Mouse (Mus musculus) forebrain, embryonic 11.5 days (tissue): ENCODE results near the gene Alyref2. TPM values are rescaled to one million over a fixed set of nuclear protein-coding genes. Genes with fewer than 3 reads are reported as not detected.
A peak's percentile ranks its signal among the peaks of the same experiment; 100 is the strongest.
"Not testable (repeated sequence)": the region's sequence is repeated elsewhere in the genome, so short reads cannot be mapped to it uniquely, and the experiment has no call there.

Experiments used
- ATAC-seq: fragments of 200-750 bp; cut with Nextera tagmentation; replicated peaks from 2 replicates; pipeline ENCODE4 v1.8.0; 2017; ENCODE audit warnings: moderate TSS enrichment; ENCODE audit not compliant: low FRiP score
- DNase-seq: peaks from one replicate; pipeline ENCODE4 v3.0.0-alpha.2; 2017; ENCODE audit warnings: low spot score
- H3K27ac ChIP-seq: fragments of 300-500 bp; sonication (generic); 2 replicates; pipeline ENCODE4 v1.5.1; 2014; ENCODE audit warnings: low read depth, low read length
- H3K27me3 ChIP-seq: fragments of 300-500 bp; sonication (generic); 2 replicates; pipeline ENCODE4 v1.6.1; 2014; ENCODE audit warnings: mild to moderate bottlenecking, low read length, mixed read lengths; ENCODE audit not compliant: control insufficient read depth, insufficient read depth
- H3K36me3 ChIP-seq: fragments of 300-500 bp; sonication (generic); 2 replicates; pipeline ENCODE4 v1.6.1; 2014; ENCODE audit warnings: mild to moderate bottlenecking, low read length, moderate library complexity, mixed read lengths; ENCODE audit not compliant: control insufficient read depth, insufficient read depth
- H3K4me1 ChIP-seq: fragments of 300-500 bp; sonication (generic); replicated peaks from 2 replicates; pipeline ENCODE4 v1.6.1; 2014; ENCODE audit warnings: low read length, mixed read lengths; ENCODE audit not compliant: control insufficient read depth, insufficient read depth
- H3K4me2 ChIP-seq: fragments of 300-500 bp; sonication (generic); 2 replicates; pipeline ENCODE4 v1.6.1; 2014; ENCODE audit warnings: low read depth, mild to moderate bottlenecking, low read length, moderate library complexity, mixed read lengths; ENCODE audit not compliant: severe bottlenecking
- H3K4me3 ChIP-seq: fragments of 300-500 bp; sonication (generic); 2 replicates; pipeline ENCODE4 v1.5.1; 2014; ENCODE audit warnings: low read depth, low read length
- H3K9ac ChIP-seq: fragments of 300-500 bp; sonication (generic); 2 replicates; pipeline ENCODE4 v1.6.1; 2014; ENCODE audit warnings: low read length
- H3K9me3 ChIP-seq: fragments of 300-500 bp; sonication (generic); 2 replicates; pipeline ENCODE4 v1.6.1; 2016; ENCODE audit warnings: low read length, mixed read lengths; ENCODE audit not compliant: control insufficient read depth
- WGBS: fragments of 180-500 bp; shearing (Covaris S2); extraction: QIAGEN DNeasy Blood & Tissue Kit; methylation state at CpG from one replicate; pipeline ENCODE4 v1.1.7; 2014; 5-methylcytosine and 5-hydroxymethylcytosine counted together
- polyA plus RNA-seq: library from polyadenylated mRNA; unstranded; fragments of >200 nt; fragmentation: Nextera tagmentation; extraction: Ambion mirVana; gene quantifications from 2 replicates; pipeline ENCODE4 v1.2.1, GENCODE M21; 2014

The Alyref2 gene
- polyA plus RNA-seq, 1 experiment from 2014 or later = 13.5 TPM

GRCm38 (mm10) chr1:171469678-171470077 lies 33.6 kb upstream of the Alyref2 start:
- Histone ChIP-seq H3K36me3 (no peaks in the 10 kb centered on the region), H3K27ac (no peak overlapping the region), H3K4me3 (no peak overlapping the region), H3K27me3 (no peaks in the 10 kb centered on the region), H3K9me3 (no peaks in the 10 kb centered on the region), H3K9ac (no peak overlapping the region), H3K4me1 (no peaks in the 10 kb centered on the region), H3K4me2 (no peak overlapping the region)
- DNase-seq (no peak), ATAC-seq (no peak)
- WGBS = 94% methylated on average over 3 of the region's 3 CpGs

DNA sequence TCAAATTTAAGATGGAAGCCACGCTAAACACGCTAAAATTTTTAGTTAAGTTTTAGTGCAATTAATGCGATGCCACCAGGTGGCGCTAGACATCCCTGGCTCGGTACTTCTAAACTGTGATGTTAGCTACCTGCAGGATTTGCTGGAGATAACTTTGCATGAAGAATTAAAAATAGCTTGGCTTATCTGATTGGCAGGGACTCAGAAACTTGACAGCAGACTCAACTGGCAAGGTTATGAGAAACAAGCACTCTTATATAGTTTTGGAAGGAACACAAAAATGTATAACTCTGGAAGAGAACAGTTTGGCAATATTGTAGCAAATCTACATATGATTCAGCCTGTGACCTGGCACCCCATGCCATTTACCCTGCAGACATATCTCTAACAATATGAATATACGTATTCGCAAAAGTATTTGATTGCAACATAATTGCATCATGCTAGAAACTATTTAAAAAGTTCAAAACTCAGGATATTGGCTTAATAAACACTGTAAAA lies 32.9 kb upstream of the Alyref2 start:
- DNase-seq = peak; percentile 77
- Histone ChIP-seq H3K4me2 (no peak overlapping the region), H3K9ac (no peak overlapping the region), H3K4me3 (no peak overlapping the region), H3K9me3 (no peaks in the 10 kb centered on the region), H3K27me3 (no peaks in the 10 kb centered on the region), H3K36me3 (no peaks in the 10 kb centered on the region), H3K4me1 (no peaks in the 10 kb centered on the region), H3K27ac (no peak overlapping the region)
- no peak for ATAC-seq
- 30% methylated on average over 7 of the region's 7 CpGs for WGBS

GRCm38 (mm10) chr1:171470896-171471295 lies 32.4 kb upstream of the Alyref2 start:
- H3K36me3 ChIP-seq = no peaks in the 10 kb centered on the region
- no peak overlapping the region for H3K27ac ChIP-seq
- H3K9me3 ChIP-seq = no peaks in the 10 kb centered on the region
- H3K4me2 ChIP-seq = no peak overlapping the region
- no peak overlapping the region for H3K9ac ChIP-seq
- no peak for DNase-seq
- H3K4me3 ChIP-seq = no peak overlapping the region
- H3K4me1 ChIP-seq = no peaks in the 10 kb centered on the region
- no peaks in the 10 kb centered on the region for H3K27me3 ChIP-seq
- no peak for ATAC-seq
- 80% methylated on average over 5 of the region's 5 CpGs for WGBS

GRCm38 (mm10) chr1:171471452-171471851 lies 31.8 kb upstream of the Alyref2 start:
- ATAC-seq (no peak), DNase-seq (no peak)
- no peak overlapping the region for H3K4me2 ChIP-seq
- no peaks in the 10 kb centered on the region for H3K36me3 ChIP-seq
- no peaks in the 10 kb centered on the region for H3K27me3 ChIP-seq
- no peaks in the 10 kb centered on the region for H3K9me3 ChIP-seq
- H3K4me3 ChIP-seq = no peak overlapping the region
- 72% methylated on average over 1 of the region's 1 CpGs for WGBS
- no peaks in the 10 kb centered on the region for H3K4me1 ChIP-seq
- H3K9ac ChIP-seq = no peak overlapping the region
- H3K27ac ChIP-seq = no peak overlapping the region

- H3K27me3 ChIP-seq, H3K9ac ChIP-seq, H3K36me3 ChIP-seq, H3K9me3 ChIP-seq, DNase-seq, H3K4me1 ChIP-seq, H3K27ac ChIP-seq, H3K4me2 ChIP-seq, ATAC-seq, H3K4me3 ChIP-seq: not testable (repeated sequence)
- WGBS = 89% methylated on average over 8 of the region's 8 CpGs
These were observed 31.3 kb upstream of the Alyref2 start for GRCm38 (mm10) chr1:171471941-171472340.

- Histone ChIP-seq H3K4me3 (no peak overlapping the region), H3K36me3 (no peaks in the 10 kb centered on the region), H3K27ac (no peak overlapping the region), H3K9me3 (no peaks in the 10 kb centered on the region), H3K4me1 (no peaks in the 10 kb centered on the region), H3K9ac (no peak overlapping the region), H3K4me2 (no peak overlapping the region), H3K27me3 (no peaks in the 10 kb centered on the region)
- WGBS = 80% methylated on average over 4 of the region's 4 CpGs
- no peak for DNase-seq
- ATAC-seq = no peak
These were observed 29.8 kb upstream of the Alyref2 start for GRCm38 (mm10) chr1:171473506-171473905.

DNA sequence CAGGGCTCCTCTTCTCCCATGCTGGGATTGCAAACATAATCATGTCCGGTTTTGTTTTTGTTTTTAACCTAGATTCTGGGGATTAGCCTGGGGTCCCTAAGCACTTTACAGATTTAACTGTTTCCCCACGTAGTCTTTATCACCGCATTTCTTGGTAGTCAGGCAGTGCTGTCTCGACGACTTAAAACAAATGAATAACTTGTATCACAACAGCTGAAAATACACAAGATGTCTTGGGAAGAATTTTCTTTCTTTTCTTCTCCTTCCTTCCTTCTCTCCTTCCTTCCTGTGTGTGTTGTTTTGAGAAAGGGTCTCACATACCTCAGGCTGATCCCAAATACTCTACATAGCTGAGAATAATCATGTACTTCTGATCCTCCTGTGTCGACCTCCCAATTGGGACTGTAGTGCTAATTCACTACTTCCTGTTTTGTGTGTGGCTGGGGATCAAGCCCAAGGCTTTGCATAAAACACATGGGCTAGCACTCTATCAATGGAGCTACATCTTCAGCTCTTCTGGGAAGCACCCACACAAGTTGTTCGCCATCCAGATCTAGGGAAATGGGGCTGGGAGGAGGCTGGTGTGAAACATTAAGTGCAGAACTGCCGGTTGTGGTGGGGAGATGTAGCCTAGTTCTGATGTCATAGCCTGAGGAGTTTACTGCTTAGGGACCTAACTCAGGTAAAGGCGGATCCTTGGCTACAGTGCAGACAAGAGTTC lies 29.2 kb upstream of the Alyref2 start:
- Histone ChIP-seq H3K4me2 (no peak overlapping the region), H3K9me3 (no peaks in the 10 kb centered on the region), H3K36me3 (no peaks in the 10 kb centered on the region), H3K27me3 (no peaks in the 10 kb centered on the region), H3K9ac (no peak overlapping the region), H3K27ac (no peak overlapping the region), H3K4me1 (no peaks in the 10 kb centered on the region), H3K4me3 (no peak overlapping the region)
- ATAC-seq (no peak), DNase-seq (no peak)
- 77% methylated on average over 9 of the region's 9 CpGs for WGBS

DNA sequence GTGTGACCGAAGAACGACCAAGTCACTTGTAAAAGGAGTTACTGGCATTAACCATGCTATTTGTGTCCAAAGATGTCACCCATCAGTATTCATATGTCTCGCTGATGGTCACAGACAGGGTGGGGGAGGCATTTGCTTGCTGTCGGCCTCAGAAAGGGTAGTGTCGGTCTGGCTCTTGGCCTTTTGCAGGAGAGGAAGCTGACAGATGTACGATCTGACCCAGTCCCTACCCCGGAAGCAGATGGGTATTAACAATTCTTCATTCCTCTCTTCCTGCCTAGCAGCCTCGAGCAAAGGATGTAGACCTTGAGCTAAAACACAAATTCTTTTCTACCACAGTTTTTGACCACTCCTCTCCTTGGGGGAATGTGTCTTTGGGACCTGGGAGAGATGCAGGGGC lies 26.2 kb upstream of the Alyref2 start:
- H3K9me3 ChIP-seq = no peaks in the 10 kb centered on the region; the same call in 1 of the 2 replicates
- no peaks in the 10 kb centered on the region for H3K4me1 ChIP-seq
- H3K27ac ChIP-seq = no peak overlapping the region
- H3K4me3 ChIP-seq = no peak overlapping the region
- no peak for DNase-seq
- no peak overlapping the region for H3K9ac ChIP-seq
- no peak overlapping the region for H3K4me2 ChIP-seq
- WGBS = 85% methylated on average over 8 of the region's 8 CpGs
- no peaks in the 10 kb centered on the region for H3K36me3 ChIP-seq
- H3K27me3 ChIP-seq = no peaks in the 10 kb centered on the region
- no peak for ATAC-seq
